Mouse (Mus musculus): Measurements from ENCODE around the gene Fbxl15.
A peak's percentile ranks its signal among the peaks of the same experiment; 100 is the strongest.

Fbxl15 gene

GRCm38 (mm10) chr19:46347936-46348668 is 20.1 kb downstream of the Fbxl15 start:
- 0 out of 2 replicates have a peak, but pooled peaks have one; percentile 17 for ATAC-seq (ENCODE audit: low TSS enrichment)

GRCm38 (mm10) chr19:46348761-46349458 is 20.9 kb downstream of the Fbxl15 start:
- ATAC-seq (ENCODE audit: low TSS enrichment), result peak; percentile 92

DNA sequence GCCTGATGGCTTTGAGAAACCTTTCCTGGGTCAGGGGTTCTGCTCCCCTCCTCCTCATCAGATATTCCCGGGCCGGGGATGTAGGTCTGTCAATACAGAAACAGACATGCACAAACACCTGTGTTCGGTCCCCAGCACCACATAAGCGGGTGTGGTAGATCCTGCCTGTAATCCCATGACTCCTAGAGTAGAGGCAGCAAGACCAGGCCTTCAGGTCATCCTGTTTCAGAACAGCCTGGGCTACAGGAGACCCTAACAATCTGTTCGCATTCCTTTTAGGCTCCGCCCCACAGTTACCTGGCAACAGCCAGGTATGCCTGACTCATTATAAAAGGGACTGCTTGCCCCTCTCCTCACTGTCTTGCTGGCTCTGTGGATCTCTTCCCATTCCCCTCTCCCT is 21.6 kb downstream of the Fbxl15 start:
- ATAC-seq (ENCODE audit: low TSS enrichment), result no peak

DNA sequence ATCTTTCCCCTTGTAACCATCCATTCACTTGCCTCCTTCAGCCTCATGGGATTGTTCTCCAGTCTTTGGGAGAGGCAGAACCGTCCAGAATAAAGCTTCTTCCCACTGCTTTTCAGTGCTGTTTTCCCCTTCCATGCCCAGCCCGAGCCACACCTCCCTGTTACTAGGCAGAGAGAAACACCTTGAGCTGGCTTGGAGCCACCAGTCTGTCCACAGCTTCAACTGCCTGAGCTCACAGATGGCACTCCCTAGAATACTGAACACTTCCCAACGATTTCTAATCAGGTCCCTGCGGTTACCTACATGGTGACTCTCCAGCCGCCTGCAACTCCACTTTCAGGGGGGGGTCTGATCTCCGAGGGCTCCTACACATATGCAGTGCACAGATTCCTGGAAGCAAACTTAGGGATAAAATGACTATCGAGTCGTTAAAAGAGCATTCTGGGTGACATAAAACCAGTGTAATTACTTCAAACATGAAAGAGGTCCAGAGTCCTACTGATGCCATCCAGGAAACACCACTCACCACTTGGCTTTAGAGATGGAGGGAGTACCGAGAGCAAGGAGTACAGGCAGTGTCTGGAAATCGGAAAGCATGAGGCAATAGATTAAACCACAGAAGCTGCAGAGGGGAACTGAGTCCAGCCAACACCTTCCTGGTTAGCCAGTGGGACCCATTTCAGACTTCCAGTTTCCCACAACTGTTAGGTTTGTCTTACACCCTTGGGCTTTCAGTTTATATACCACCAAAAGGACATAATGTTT is 22.4 kb downstream of the Fbxl15 start, which contains the start of gene 2310034G01Rik:
Gene 2310034G01Rik, minus strand, starts transcription at position 135 of the 765 bp plus-strand sequence.
- no peak for ATAC-seq (ENCODE audit: low TSS enrichment)

- ATAC-seq (ENCODE audit: low TSS enrichment), result peak; percentile 96
Observed at GRCm38 (mm10) chr19:46356701-46357138, 28.7 kb downstream of the Fbxl15 start.

DNA sequence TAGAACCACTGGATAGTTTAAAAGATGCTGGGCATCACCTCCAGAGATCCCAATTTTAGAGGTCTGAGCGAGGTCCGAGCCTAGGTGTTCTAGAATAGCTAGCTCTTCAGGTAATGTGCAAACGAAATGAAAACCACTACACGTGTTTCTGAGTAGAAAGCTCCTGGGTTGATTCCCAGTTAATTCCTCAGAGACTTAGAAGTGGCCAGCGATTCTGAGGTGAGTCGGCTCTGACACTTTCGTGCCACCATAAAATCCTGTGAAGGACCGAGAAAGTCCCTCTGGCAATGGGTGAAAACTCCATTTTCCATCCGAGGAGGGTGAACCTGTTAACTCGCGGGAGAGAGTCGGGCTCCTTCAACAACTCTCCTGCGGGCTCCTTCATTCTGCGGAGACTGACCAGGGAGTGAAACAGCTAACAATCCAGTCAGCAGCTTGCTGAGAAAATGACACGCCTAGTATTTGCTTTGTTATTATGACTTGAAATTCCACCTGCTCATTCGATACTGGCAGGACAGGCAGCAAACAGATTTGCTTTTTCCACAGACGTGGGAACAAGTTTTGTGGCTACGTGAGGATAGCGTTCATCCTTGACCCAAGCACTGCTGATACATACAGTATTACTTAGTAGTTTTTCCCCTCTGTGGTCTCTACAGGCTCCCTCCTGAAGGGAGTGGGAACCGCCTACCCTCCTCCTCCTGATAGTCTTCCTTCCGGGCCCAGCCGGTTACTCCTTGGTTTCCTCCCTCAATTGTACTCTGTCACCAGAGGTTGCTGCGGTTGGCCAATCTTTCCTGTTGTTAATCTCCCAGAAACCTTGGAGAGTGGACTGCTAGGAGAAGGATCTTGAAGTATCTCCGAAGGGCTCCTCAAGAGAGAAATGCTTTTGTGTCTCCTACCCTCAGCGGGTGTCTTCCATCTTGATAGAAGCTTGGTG is 29.6 kb downstream of the Fbxl15 start:
- no peak for ATAC-seq (ENCODE audit: low TSS enrichment)

- no peak for ATAC-seq (ENCODE audit: low TSS enrichment)
Observed at GRCm38 (mm10) chr19:46358381-46358780, 30.4 kb downstream of the Fbxl15 start.

DNA sequence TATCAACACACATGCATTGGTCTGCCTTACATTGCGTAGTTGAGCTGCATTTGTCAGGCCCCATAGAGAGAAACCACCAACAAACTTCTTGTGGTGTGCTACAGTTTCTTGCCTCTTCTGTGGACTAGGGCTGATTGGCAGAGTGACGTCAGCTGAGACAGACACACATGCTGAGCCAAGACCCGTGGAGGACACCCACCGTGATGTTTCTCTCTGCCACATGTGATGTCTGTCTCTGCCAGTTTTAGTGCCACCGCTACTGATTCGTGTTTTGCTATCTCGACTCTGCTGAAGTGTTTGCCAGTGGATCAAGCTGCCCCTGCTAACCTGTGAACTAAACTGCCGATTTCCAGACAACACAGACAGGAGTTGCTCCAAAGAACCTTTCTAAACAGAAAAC is 34.1 kb downstream of the Fbxl15 start:
- no peak for ATAC-seq (ENCODE audit: low TSS enrichment)

DNA sequence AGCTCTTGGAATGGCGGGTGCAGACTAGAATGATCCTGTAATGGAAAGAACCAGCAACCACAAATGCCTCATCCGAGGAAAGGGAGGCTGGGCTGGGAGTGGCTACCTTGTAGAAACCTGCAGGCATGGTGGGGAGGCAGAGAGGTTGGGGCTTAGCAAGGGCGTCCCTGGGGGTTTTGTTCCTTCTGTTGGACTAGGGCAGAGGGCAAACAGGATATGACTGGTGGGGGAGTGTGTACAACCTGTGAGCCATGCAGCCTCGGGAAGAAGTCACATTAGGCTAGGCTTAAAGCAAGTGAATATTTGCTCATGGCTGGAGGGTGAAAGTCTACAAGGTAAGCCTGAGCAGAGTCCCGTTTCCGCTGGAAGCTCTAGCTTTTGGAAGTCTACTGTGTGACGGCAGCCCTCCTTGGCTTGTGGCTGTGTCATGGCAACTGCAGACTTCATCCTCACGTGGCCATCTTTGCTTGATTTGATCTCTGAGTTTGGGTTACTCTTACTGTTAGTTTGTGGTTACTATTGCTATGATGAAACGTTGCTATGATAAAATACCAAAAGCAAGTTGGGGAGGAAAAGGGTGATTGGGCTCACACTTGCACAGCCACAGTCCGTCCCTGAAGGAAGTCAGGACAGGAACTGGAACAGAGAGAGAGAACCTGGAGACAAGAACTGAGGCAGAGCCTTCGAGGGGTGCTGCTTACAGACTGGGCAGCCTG is 35.5 kb downstream of the Fbxl15 start:
- no peak for ATAC-seq (ENCODE audit: low TSS enrichment)

- peak; percentile 86 for ATAC-seq (ENCODE audit: low TSS enrichment)
Observed at GRCm38 (mm10) chr19:46367798-46368590, 40.0 kb downstream of the Fbxl15 start.

- ATAC-seq (ENCODE audit: low TSS enrichment), result peak; percentile 53
Observed at GRCm38 (mm10) chr19:46369204-46369603, 41.2 kb downstream of the Fbxl15 start.

DNA sequence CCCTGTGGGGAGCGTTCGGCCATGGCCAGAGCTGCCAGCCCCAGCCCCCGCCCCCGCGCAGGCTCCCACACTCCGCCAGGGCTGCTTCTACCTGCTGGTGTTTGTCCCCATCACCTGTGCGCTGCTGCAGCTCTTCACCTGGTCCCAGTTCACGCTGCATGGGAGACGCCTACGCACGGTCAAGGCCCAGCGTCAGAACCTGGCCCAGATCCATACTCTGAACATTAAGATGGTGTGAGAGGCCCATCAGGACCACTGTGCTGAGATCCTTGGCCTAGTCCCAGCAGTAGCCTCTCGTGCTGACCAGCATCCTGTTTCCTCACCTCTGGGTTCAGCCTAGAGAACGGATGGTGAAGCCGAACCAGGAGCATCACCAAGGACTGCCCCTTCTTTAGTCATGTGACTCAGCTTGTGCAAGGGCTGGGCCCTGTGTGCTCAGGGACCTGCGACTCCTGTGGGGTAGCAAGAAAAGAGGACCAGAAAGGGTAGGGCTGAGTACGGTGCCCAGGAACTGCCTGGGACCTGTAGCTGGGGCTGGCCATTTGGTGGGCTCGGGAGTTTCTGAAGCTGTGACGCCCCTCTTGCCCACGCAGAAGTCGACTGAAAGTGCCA is 46.6 kb downstream of the Fbxl15 start:
- ATAC-seq (ENCODE audit: low TSS enrichment), result peak; percentile 22; the same call in 1 of the 2 replicates

- ATAC-seq (ENCODE audit: low TSS enrichment), result no peak
Observed at GRCm38 (mm10) chr19:46375489-46375888, 47.5 kb downstream of the Fbxl15 start.

DNA sequence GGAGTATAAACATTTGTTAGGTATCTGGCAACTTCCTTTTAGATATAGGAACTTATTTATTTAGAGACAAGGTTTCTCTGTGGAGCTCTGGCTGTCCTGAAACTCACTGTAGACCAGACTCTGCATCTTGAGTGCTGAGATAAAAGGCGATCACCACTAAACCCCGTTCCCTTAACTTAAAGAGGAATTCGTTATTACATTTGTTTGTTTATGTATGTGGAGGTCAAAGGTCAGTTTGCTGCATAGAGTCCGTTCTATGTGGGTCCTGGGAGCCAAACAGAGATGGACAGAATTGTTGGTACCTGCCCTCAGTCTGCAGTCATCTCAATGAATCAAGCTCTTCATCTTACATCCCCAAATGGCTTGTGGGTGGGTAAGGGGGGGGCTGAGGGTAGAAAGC is 47.9 kb downstream of the Fbxl15 start:
- no peak for ATAC-seq (ENCODE audit: low TSS enrichment)

All from frontal cortex, adult (tissue).